In genomic region chr3:84696428-84696917, GRCm38 (mm10) we compare ENCODE assay signal across 8 mouse cellular contexts. TPM values are rescaled to one million over a fixed set of nuclear protein-coding genes. Genes with fewer than 3 reads are reported as not detected.
DNase-seq lines count a peak whose midpoint lies in the region; ATAC-seq and TF ChIP-seq lines count a peak whose summit lies in the region.

No protein-coding gene starts in this region.

- H3K4me1 ChIP-seq in heart, embryonic 10.5 days: peaks cover 4% of the 10 kb centered on the region; the same call in 1 of the 2 replicates
- peaks cover 19% of the 10 kb centered on the region for H3K4me1 ChIP-seq in E14TG2a.4 (replicated peaks; ENCODE audit: low read depth, low read length)
- H3K4me1 ChIP-seq in hindbrain, embryonic 16.5 days (ENCODE audit: control insufficient read depth, insufficient read depth, low read depth, low read length): peaks cover 8% of the 10 kb centered on the region

- no peak for TF ChIP-seq CTCF in E14TG2a.4 (conservative IDR thresholded peaks at IDR 0.05; ENCODE audit: low read length)

- DNase-seq in heart, embryonic 10.5 days (ENCODE audit: low spot score): no peak
- DNase-seq in heart, postnatal 25 days (ENCODE audit: low spot score): no peak
- peak; percentile 65 for DNase-seq in adrenal gland, postnatal 25 days
- DNase-seq in lung, postnatal 36 days: peak; percentile 47
- DNase-seq in spleen, adult 18-20 months: no peak
- DNase-seq in cerebellum, adult 9-10 months: no peak

- WGBS in heart, embryonic 10.5 days: 48% methylated on average over 18 of the region's 18 CpGs
- 19% methylated on average over 18 of the region's 18 CpGs for WGBS in hindbrain, embryonic 16.5 days

- no peaks in the 10 kb centered on the region for H3K27me3 ChIP-seq in heart, embryonic 10.5 days (ENCODE audit: insufficient read depth, poor library complexity, severe bottlenecking)
- peaks cover 7% of the 10 kb centered on the region for H3K27me3 ChIP-seq in E14TG2a.4 (ENCODE audit: insufficient read depth, low read length)
- no peaks in the 10 kb centered on the region for H3K27me3 ChIP-seq in hindbrain, embryonic 16.5 days (replicated peaks; ENCODE audit: control insufficient read depth, insufficient read depth, low read length)

- intact Hi-C loops in heart, postnatal 25 days (cut with DNase I): no loop called here

- no peak overlapping the region for H3K27ac ChIP-seq in heart, embryonic 10.5 days
- H3K27ac ChIP-seq in hindbrain, embryonic 16.5 days (ENCODE audit: low read depth, low read length): no peak overlapping the region

- peak overlapping the region; percentile 15; the same call in 1 of the 2 replicates for H3K4me3 ChIP-seq in heart, embryonic 10.5 days
- H3K4me3 ChIP-seq in E14TG2a.4 (replicated peaks; ENCODE audit: low read length): peak overlapping the region; percentile 18; the same call in 1 of the 2 replicates
- H3K4me3 ChIP-seq in hindbrain, embryonic 16.5 days (ENCODE audit: low read length): no peak overlapping the region

- H3K36me3 ChIP-seq in heart, embryonic 10.5 days: no peaks in the 10 kb centered on the region
- no peaks in the 10 kb centered on the region for H3K36me3 ChIP-seq in E14TG2a.4 (ENCODE audit: insufficient read depth, low read length)
- no peaks in the 10 kb centered on the region for H3K36me3 ChIP-seq in hindbrain, embryonic 16.5 days (ENCODE audit: control insufficient read depth, insufficient read depth, low read length)

- peak overlapping the region; percentile 47 for H3K4me2 ChIP-seq in hindbrain, embryonic 16.5 days (ENCODE audit: low read length)

- H3K9ac ChIP-seq in hindbrain, embryonic 16.5 days (ENCODE audit: low read depth, low read length): no peak overlapping the region

- H3K9me3 ChIP-seq in heart, embryonic 10.5 days: no peaks in the 10 kb centered on the region
- peaks cover 8% of the 10 kb centered on the region for H3K9me3 ChIP-seq in E14TG2a.4 (ENCODE audit: low read length)
- no peaks in the 10 kb centered on the region for H3K9me3 ChIP-seq in hindbrain, embryonic 16.5 days (ENCODE audit: control insufficient read depth, low read length)

- peak; percentile 43; the same call in 1 of the 2 replicates for ATAC-seq in hindbrain, embryonic 16.5 days

RNA-seq across cellular contexts. Expression of gene Tmem154, which starts 30.5 kb away (rescaled TPM):
- 0.25 and 0.26 TPM in 2 replicates for polyA plus RNA-seq in heart, embryonic 10.5 days (2016; fragmentation: Nextera tagmentation; extraction: Ambion mirVana)
- 1 to 10 TPM; 1.5 TPM for total RNA-seq in heart, postnatal 25 days (2021)
- total RNA-seq in adrenal gland, postnatal 25 days (2021): 4.5 and 13.2 TPM in 2 replicates
- polyA plus RNA-seq in hindbrain, embryonic 16.5 days (2015; fragmentation: Nextera tagmentation; extraction: Ambion mirVana): 1.2 and 1.5 TPM in 2 replicates

Comparison
In these comparisons a context has a peak if more than half of its experiments do, and no peak if none do; other contexts are left out.
1. DNase-seq: peak in adrenal gland, postnatal 25 days (single experiment) and lung, postnatal 36 days (single experiment); none in heart, embryonic 10.5 days (single experiment), heart, postnatal 25 days (single experiment), spleen, adult 18-20 months (0 of 2) and cerebellum, adult 9-10 months (single experiment).